Mouse (Mus musculus): ENCODE results near the gene Gid8.

Gene Gid8

DNA sequence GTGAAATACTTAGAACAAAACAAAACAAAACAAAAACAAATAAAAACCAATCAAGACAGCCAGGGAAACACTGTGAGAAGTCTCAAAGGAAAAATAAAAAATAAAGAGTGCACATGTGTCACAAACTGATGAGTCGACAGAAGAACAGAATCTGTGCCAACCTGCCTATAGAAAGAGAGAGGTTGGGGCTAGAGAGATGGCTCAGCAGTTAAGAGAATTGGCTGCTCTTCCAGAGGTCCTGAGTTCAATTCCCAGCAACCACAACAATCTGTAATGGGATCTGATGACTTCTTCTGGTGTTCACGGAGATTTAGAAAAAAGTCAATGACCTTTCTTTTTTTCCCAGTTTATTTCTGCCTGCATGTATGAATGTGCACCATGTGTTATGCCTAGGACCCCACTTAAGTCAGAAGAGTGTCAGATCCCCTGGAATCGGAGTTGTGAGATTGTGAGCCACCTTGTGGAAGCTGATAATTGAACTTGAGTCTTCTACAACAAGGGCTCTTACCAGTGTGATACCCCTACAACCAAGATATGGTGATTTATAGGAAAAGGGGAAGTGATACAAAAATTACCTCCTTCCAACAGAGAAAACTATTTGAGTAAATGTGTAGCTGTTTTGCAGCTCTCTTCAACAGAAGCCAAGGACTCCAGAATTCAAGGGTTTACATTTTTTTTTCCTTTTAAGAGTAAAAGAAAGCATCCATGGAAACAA, 6.1 kb upstream of the Gid8 start:
- no peak for TF ChIP-seq GATA4 (IDR thresholded peaks at IDR 0.05; ENCODE audit: insufficient replicate concordance, low read length)

DNA sequence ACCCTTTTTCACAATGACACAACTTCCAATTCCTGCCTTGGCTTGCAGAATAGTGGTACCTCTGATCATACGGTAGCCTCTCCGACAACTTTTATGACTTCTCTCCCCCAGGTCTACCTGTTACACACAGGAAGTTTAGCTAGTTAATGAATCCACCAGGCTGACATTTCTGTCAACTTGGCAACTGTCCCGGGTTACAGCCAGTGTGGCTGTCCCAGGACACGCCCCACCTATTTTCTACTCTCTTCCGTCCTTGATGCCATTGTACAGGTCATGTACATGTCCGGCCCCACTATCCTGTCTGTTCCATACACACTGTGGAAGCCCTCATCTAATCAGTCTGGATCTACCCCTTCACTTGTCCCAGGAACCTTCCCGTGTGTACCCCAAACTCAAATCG, 5.3 kb upstream of the Gid8 start:
- no peak for TF ChIP-seq GATA4 (IDR thresholded peaks at IDR 0.05; ENCODE audit: insufficient replicate concordance, low read length)

DNA sequence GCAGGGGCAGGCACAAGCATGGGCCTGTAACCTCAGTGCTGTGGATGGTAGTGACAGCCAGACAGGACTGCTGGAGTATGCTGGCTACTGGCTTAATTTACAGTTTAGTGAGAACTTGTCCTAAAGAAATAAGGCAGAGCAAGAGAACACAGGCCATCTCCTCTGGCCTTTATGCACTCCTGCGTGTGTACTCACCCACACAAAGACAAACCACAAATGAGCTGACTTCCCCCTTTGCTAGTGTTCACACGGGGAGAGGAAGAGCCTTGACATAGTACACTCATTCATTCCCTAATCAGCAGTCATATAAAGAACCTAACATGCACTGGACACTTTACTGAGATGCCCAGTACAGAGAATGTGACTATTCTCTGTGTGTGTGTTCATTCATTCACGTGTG, 4.9 kb upstream of the Gid8 start:
- TF ChIP-seq GATA4 (IDR thresholded peaks at IDR 0.05; ENCODE audit: insufficient replicate concordance, low read length) = no peak

DNA sequence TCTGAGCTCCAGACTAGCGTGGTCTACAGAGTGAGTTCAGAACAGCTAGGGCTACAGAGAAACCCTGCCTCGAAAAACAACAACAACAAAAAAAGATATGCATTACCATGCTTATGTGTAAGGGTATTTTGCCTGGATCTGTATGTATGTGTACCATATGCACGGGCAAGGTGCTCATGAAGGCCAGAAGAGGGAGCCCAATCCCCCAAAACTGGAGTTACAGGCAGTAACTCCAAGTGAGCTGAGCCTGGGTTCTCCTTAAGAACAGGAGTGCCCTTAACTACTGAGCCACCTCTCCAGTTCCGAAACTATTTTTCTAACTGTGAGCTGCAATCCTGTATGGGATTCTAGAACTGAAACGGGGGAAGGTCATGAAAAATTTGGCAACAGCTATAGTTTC, 3.9 kb upstream of the Gid8 start:
- no peak for TF ChIP-seq GATA4 (IDR thresholded peaks at IDR 0.05; ENCODE audit: insufficient replicate concordance, low read length)

GRCm38 (mm10) chr2:180709023-180709922, 644 bp upstream of the Gid8 start:
- no peak for TF ChIP-seq GATA4 (IDR thresholded peaks at IDR 0.05; ENCODE audit: insufficient replicate concordance, low read length)

DNA sequence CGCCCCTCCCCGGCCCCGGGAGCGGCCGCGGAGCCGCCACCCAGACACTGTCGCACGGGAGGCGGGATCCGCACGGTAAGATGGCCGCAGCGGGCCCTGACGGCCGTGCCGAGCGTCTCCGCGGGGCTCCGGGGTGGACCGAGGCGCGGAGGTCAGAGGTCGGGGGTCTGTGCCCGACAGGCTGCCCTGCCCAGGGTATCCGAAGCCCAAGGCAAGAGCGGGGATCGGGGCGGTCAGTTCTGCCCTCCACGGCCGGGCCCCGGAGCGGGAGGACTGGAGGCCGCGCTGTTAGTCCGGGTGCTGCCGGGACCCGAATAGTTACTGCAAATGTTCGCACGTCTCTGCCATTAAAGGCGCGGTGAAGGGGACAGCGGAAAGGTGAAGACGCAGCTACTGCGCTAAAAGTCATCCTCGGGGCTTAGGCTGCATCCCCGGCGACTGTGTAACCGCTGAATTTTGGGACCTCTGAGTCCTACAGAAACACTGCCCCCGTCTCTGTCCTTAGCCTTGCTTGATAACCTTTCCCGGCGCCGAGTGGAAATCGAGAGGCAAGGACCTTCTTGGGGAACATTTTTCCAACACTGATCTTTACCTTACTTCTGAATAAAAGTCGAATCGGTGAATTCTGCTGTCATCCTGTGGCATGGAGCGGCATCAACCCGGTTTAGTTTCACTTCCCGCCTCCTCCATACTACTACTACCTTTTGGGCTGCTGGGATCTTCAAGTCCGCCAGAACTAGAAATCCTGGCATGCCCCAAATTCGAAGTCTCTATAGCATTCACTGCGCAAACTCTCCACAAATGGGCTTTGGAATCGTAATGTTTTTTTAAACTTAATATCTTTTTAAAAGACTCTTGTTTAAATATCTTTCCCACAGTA, 599 bp downstream of the Gid8 start:
- TF ChIP-seq GATA4 (IDR thresholded peaks at IDR 0.05; ENCODE audit: insufficient replicate concordance, low read length) = peak; percentile 0; the same call in 1 of the 2 replicates

- no peak for TF ChIP-seq GATA4 (IDR thresholded peaks at IDR 0.05; ENCODE audit: insufficient replicate concordance, low read length)
Observed at GRCm38 (mm10) chr2:180711527-180711926, 1.6 kb downstream of the Gid8 start.

DNA sequence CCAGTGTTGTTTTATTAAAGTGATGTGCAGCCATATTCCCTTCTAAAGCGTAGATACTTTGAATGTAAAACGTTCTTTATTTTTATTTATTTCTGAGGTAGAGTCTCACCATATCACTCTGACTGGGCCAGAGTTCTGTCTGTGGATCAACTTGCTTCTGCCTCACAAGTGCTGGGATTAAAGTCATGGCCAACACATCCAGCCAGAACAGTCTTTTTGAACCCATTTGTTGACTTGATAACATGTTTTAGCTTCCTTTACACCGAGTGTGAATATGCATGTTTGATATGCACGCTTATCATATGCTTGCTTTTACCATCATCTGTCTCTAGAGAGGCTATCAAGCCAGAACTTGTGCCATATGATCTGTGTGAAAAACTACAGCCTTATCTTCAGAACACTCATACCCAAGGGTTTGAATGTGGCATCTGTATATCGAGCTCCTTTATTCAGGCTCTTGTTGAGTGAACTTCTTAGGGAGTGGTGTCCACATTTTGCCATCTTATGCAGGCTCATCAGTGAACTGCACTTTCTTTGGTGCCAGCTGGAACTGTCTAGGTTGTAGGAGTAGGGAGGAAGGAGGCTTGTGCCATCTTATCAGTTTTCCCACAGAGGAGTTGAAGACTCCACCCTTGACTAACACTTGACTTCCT, 2.2 kb downstream of the Gid8 start:
- no peak for TF ChIP-seq GATA4 (IDR thresholded peaks at IDR 0.05; ENCODE audit: insufficient replicate concordance, low read length)

- no peak for TF ChIP-seq GATA4 (IDR thresholded peaks at IDR 0.05; ENCODE audit: insufficient replicate concordance, low read length)
Observed at GRCm38 (mm10) chr2:180723865-180724264, 13.9 kb downstream of the Gid8 start.

GRCm38 (mm10) chr2:180724585-180725413, 14.9 kb downstream of the Gid8 start, which contains the start of gene Slc17a9:
Gene Slc17a9, plus strand, starts transcription at chr2:180725263.
- no peak for TF ChIP-seq GATA4 (IDR thresholded peaks at IDR 0.05; ENCODE audit: insufficient replicate concordance, low read length)

DNA sequence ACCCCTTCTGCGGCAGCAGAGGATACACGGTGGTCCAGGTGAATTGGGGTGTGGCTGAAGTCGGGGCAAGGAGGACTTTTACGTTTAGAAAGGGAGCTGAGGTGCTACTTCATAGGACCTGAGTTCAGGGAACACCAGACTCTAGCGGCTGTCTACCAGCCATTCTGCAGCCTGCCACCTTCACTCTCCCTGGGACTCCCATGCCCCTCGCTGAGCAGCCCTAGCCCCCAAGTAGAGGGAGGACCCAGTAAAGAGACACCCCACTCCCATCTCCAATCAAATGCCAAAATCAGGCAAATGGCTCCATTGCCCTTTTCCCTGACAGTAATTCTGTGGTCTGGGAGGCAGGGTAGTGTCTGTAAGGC, 15.5 kb downstream of the Gid8 start:
- no peak for TF ChIP-seq GATA4 (IDR thresholded peaks at IDR 0.05; ENCODE audit: insufficient replicate concordance, low read length)

- TF ChIP-seq GATA4 (IDR thresholded peaks at IDR 0.05; ENCODE audit: insufficient replicate concordance, low read length) = no peak
Observed at GRCm38 (mm10) chr2:180725856-180726629, 16.1 kb downstream of the Gid8 start.

Data from liver, adult (tissue).